Comparison of ENCODE assay signal across 8 mouse cellular contexts in genomic region chr2:84865616-84866571, GRCm38 (mm10). TPM values are rescaled to one million over a fixed set of nuclear protein-coding genes. Genes with fewer than 3 reads are reported as not detected.
DNase-seq lines count a peak whose midpoint lies in the region; ATAC-seq and TF ChIP-seq lines count a peak whose summit lies in the region.

No protein-coding gene starts in this region.

- WGBS in heart, embryonic 13.5 days: 1% methylated on average over 45 of the region's 47 CpGs
- 2% methylated on average over 45 of the region's 47 CpGs for WGBS in kidney, postnatal 0 days
- 4% methylated on average over 41 of the region's 47 CpGs for WGBS in liver, postnatal 0 days (ENCODE audit: insufficient replicate concordance)
- under 1% methylated on average over 42 of the region's 47 CpGs for WGBS in neural tube, embryonic 11.5 days

- no peaks in the 10 kb centered on the region for H3K9me3 ChIP-seq in heart, embryonic 13.5 days
- no peaks in the 10 kb centered on the region for H3K9me3 ChIP-seq in kidney, postnatal 0 days (replicated peaks; ENCODE audit: low read length)
- no peaks in the 10 kb centered on the region for H3K9me3 ChIP-seq in liver, postnatal 0 days (ENCODE audit: low read length)
- H3K9me3 ChIP-seq in neural tube, embryonic 11.5 days (ENCODE audit: control insufficient read depth, low read length): no peaks in the 10 kb centered on the region

- H3K27me3 ChIP-seq in heart, embryonic 13.5 days (replicated peaks): peaks cover 63% of the 10 kb centered on the region
- peaks cover 30% of the 10 kb centered on the region for H3K27me3 ChIP-seq in kidney, postnatal 0 days (ENCODE audit: insufficient read depth, low read length)
- peaks cover 42% of the 10 kb centered on the region for H3K27me3 ChIP-seq in liver, postnatal 0 days (ENCODE audit: insufficient read depth, low read length)
- H3K27me3 ChIP-seq in neural tube, embryonic 11.5 days (ENCODE audit: control insufficient read depth, insufficient read depth, low read length): peaks cover 37% of the 10 kb centered on the region

- peak overlapping the region; percentile 45 for H3K4me3 ChIP-seq in heart, embryonic 13.5 days
- H3K4me3 ChIP-seq in kidney, postnatal 0 days (replicated peaks; ENCODE audit: low read depth, low read length): peak overlapping the region; percentile 31
- peak overlapping the region; percentile 2; the same call in 1 of the 2 replicates for H3K4me3 ChIP-seq in liver, postnatal 0 days (ENCODE audit: low read depth, low read length)
- H3K4me3 ChIP-seq in neural tube, embryonic 11.5 days (ENCODE audit: low read depth, low read length): peak overlapping the region; percentile 31

- H3K9ac ChIP-seq in heart, embryonic 13.5 days: peak overlapping the region; percentile 70
- H3K9ac ChIP-seq in kidney, postnatal 0 days (ENCODE audit: low read depth, low read length): 0 out of 2 replicates have a peak overlapping the region, but pooled peaks have one; percentile 36
- no peak overlapping the region for H3K9ac ChIP-seq in liver, postnatal 0 days (replicated peaks)
- H3K9ac ChIP-seq in neural tube, embryonic 11.5 days (ENCODE audit: low read length): peak overlapping the region; percentile 33

- no peak for ATAC-seq in heart, embryonic 13.5 days (ENCODE audit: extremely low read depth, insufficient number of reproducible peaks, low FRiP score, low TSS enrichment)
- peak; percentile 58 for ATAC-seq in kidney, postnatal 0 days (replicated peaks; ENCODE audit: low FRiP score, low read depth)
- ATAC-seq in liver, postnatal 0 days: 0 out of 2 replicates have a peak, but pooled peaks have one; percentile 31
- peak; percentile 67 for ATAC-seq in neural tube, embryonic 11.5 days (ENCODE audit: insufficient read depth, low FRiP score, low TSS enrichment)

- TF ChIP-seq EP300 in liver, postnatal 0 days (IDR thresholded peaks at IDR 0.05; ENCODE audit: low read depth): no peak

- H3K4me1 ChIP-seq in heart, embryonic 13.5 days: peaks cover 11% of the 10 kb centered on the region
- peaks cover 9% of the 10 kb centered on the region; the same call in 1 of the 2 replicates for H3K4me1 ChIP-seq in kidney, postnatal 0 days (replicated peaks; ENCODE audit: insufficient read depth, low read length)
- H3K4me1 ChIP-seq in liver, postnatal 0 days (ENCODE audit: insufficient read depth): peaks cover 11% of the 10 kb centered on the region; the same call in 1 of the 2 replicates
- peaks cover 4% of the 10 kb centered on the region; the same call in 1 of the 2 replicates for H3K4me1 ChIP-seq in neural tube, embryonic 11.5 days (ENCODE audit: control insufficient read depth, insufficient read depth, low read length)

- peak overlapping the region; percentile 73 for H3K4me2 ChIP-seq in heart, embryonic 13.5 days
- peak overlapping the region; percentile 61 for H3K4me2 ChIP-seq in kidney, postnatal 0 days (ENCODE audit: low read length)
- peak overlapping the region; percentile 27 for H3K4me2 ChIP-seq in liver, postnatal 0 days (ENCODE audit: low read depth, low read length)
- H3K4me2 ChIP-seq in neural tube, embryonic 11.5 days (ENCODE audit: low read depth): peak overlapping the region; percentile 76

- TF ChIP-seq CTCF in kidney, postnatal 0 days (IDR thresholded peaks at IDR 0.05; ENCODE audit: low read depth): peak; percentile 79
- TF ChIP-seq CTCF in liver, postnatal 0 days (IDR thresholded peaks at IDR 0.05; ENCODE audit: low read depth): peak; percentile 88

- no peak overlapping the region for H3K27ac ChIP-seq in heart, embryonic 13.5 days (replicated peaks)
- H3K27ac ChIP-seq in kidney, postnatal 0 days: no peak overlapping the region
- no peak overlapping the region for H3K27ac ChIP-seq in liver, postnatal 0 days (ENCODE audit: low read depth)
- no peak overlapping the region for H3K27ac ChIP-seq in neural tube, embryonic 11.5 days (ENCODE audit: low read depth, low read length)

- DNase-seq in right cerebral cortex, postnatal 14 days: peak; percentile 78
- no peak for DNase-seq in right cerebral cortex, postnatal 25 days
- peak; percentile 76 for DNase-seq in embryo, embryonic 9.5 days (ENCODE audit: extremely low spot score)
- DNase-seq in kidney, postnatal 0 days (ENCODE audit: low spot score): peak; percentile 66
- peak; percentile 80 for DNase-seq in liver, postnatal 0 days
- DNase-seq in neural tube, embryonic 11.5 days (ENCODE audit: low spot score): peak; percentile 76
- peak; percentile 57 to 63 for DNase-seq in thymus, postnatal 36 days

- H3K36me3 ChIP-seq in heart, embryonic 13.5 days: peaks cover 30% of the 10 kb centered on the region
- H3K36me3 ChIP-seq in kidney, postnatal 0 days (ENCODE audit: insufficient read depth, low read length): peaks cover 8% of the 10 kb centered on the region; the same call in 1 of the 2 replicates
- H3K36me3 ChIP-seq in liver, postnatal 0 days (replicated peaks; ENCODE audit: insufficient read depth, low read length): peaks cover 31% of the 10 kb centered on the region
- H3K36me3 ChIP-seq in neural tube, embryonic 11.5 days (ENCODE audit: control insufficient read depth, insufficient read depth, low read length): no peaks in the 10 kb centered on the region

RNA-seq across cellular contexts. Expression of gene Rtn4rl2, which starts 20.6 kb away (rescaled TPM):
- polyA plus RNA-seq in heart, embryonic 13.5 days (2015; fragmentation: Nextera tagmentation; extraction: Ambion mirVana): 0.72 and 0.99 TPM in 2 replicates
- polyA plus RNA-seq in kidney, postnatal 0 days (2015; fragmentation: Nextera tagmentation; extraction: Ambion mirVana): 1.1 and 1.3 TPM in 2 replicates
- 0.14 and 0.31 TPM in 2 replicates for polyA plus RNA-seq in liver, postnatal 0 days (2015; fragmentation: Nextera tagmentation; extraction: Ambion mirVana)
- 7.2 TPM in 2 replicates for polyA plus RNA-seq in neural tube, embryonic 11.5 days (2014; fragmentation: Nextera tagmentation; extraction: Ambion mirVana)

RNA-seq across cellular contexts. Expression of gene Slc43a1, which starts 27.2 kb away (rescaled TPM):
- polyA plus RNA-seq in heart, embryonic 13.5 days (2015; fragmentation: Nextera tagmentation; extraction: Ambion mirVana): 16.1 and 17.1 TPM in 2 replicates
- polyA plus RNA-seq in kidney, postnatal 0 days (2015; fragmentation: Nextera tagmentation; extraction: Ambion mirVana): 8.3 and 8.5 TPM in 2 replicates
- 67.8 and 74.2 TPM in 2 replicates for polyA plus RNA-seq in liver, postnatal 0 days (2015; fragmentation: Nextera tagmentation; extraction: Ambion mirVana)
- 17.8 and 19.1 TPM in 2 replicates for polyA plus RNA-seq in neural tube, embryonic 11.5 days (2014; fragmentation: Nextera tagmentation; extraction: Ambion mirVana)

RNA-seq across cellular contexts. Expression of gene Timm10, which starts 39.1 kb away (rescaled TPM):
- 72.3 and 89.1 TPM in 2 replicates for polyA plus RNA-seq in heart, embryonic 13.5 days (2015; fragmentation: Nextera tagmentation; extraction: Ambion mirVana)
- 63.6 and 71.1 TPM in 2 replicates for polyA plus RNA-seq in kidney, postnatal 0 days (2015; fragmentation: Nextera tagmentation; extraction: Ambion mirVana)
- polyA plus RNA-seq in liver, postnatal 0 days (2015; fragmentation: Nextera tagmentation; extraction: Ambion mirVana): 59.8 and 63.9 TPM in 2 replicates
- 53.3 and 56.6 TPM in 2 replicates for polyA plus RNA-seq in neural tube, embryonic 11.5 days (2014; fragmentation: Nextera tagmentation; extraction: Ambion mirVana)

RNA-seq across cellular contexts. Expression of gene Smtnl1, which starts 43.4 kb away (rescaled TPM):
- 0.24 and 0.27 TPM in 2 replicates for polyA plus RNA-seq in heart, embryonic 13.5 days (2015; fragmentation: Nextera tagmentation; extraction: Ambion mirVana)
- 0.36 and 0.37 TPM in 2 replicates for polyA plus RNA-seq in kidney, postnatal 0 days (2015; fragmentation: Nextera tagmentation; extraction: Ambion mirVana)
- polyA plus RNA-seq in liver, postnatal 0 days (2015; fragmentation: Nextera tagmentation; extraction: Ambion mirVana): 0.15 and 0.98 TPM in 2 replicates
- 0.29 TPM in 1 of 2 replicates, not detected in the other for polyA plus RNA-seq in neural tube, embryonic 11.5 days (2014; fragmentation: Nextera tagmentation; extraction: Ambion mirVana)
